Mouse (Mus musculus) megakaryocyte, embryonic 14.5 days (primary cell): ENCODE measurements around the gene Hdac1. TPM values are rescaled to one million over a fixed set of nuclear protein-coding genes. Genes with fewer than 3 reads are reported as not detected.

Experiments used
- H3K27me3 ChIP-seq: replicated peaks from 2 replicates; pipeline ENCODE3; 2012; ENCODE audit warnings: inconsistent platforms
- H3K36me3 ChIP-seq: replicated peaks from 2 replicates; pipeline ENCODE3; 2012; ENCODE audit warnings: low read length, inconsistent platforms, mixed read lengths
- H3K4me1 ChIP-seq: 2 replicates; pipeline ENCODE4 v1.6.1; 2012; ENCODE audit warnings: inconsistent platforms
- H3K4me3 ChIP-seq: replicated peaks from 2 replicates; pipeline ENCODE3; 2012; ENCODE audit warnings: moderate library complexity, mild to moderate bottlenecking, inconsistent platforms
- H3K9me3 ChIP-seq: 2 replicates; pipeline ENCODE4 v1.6.1; 2012; ENCODE audit warnings: inconsistent platforms
- FLI1 ChIP-seq: IDR thresholded peaks from 2 replicates; pipeline ENCODE4 v1.6.1; 2012; ENCODE audit warnings: low read length, inconsistent platforms, mixed read lengths
- GATA1 ChIP-seq: IDR thresholded peaks from 3 replicates; pipeline ENCODE4 v1.6.1; 2012; ENCODE audit warnings: mixed read lengths, low read length, inconsistent platforms, borderline replicate concordance
- polyA plus RNA-seq: library from polyadenylated mRNA; stranded (reverse); fragments of >175 nt; gene quantifications from 2 replicates; pipeline ENCODE4 v1.2.3, GENCODE M21; 2012; ENCODE audit warnings: low replicate concordance; ENCODE audit not compliant: insufficient read depth

The Hdac1 gene
- polyA plus RNA-seq, 1 experiment: 38.0 TPM

DNA sequence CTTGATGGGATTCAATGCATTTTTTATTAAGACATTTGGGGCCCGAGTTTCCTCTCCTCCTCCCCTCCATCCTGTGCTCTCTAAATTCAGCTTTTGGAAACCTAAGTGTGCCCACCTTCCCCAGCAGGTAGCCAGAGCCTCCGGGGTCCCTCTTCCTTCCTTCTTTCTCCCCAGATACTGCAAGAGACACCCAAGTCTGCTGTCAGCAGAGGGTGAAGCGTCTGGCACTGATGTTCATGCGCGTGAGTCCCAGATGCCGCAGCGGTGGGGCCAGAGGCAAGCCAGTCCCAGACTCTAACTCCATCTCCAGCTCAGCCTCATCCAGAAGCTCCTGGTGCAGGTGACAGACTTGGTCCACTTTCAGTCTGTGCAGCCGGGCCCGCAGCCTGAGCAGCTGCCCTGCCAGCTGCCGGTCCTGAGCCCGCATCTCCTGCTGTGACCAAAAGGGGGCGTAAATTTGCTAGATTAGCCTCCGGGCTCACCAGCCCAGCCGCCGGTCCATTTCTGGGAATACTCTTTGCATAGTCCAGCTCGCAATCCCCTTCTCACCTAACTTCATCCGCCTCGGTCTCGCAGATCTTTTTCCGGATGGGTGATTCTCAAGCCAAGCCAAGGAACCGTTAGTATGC lies 34.5 kb upstream of the Hdac1 start:
- Histone ChIP-seq H3K9me3 (no peaks in the 10 kb centered on the region), H3K4me3 (peak overlapping the region; percentile 56), H3K27me3 (peaks cover 15% of the 10 kb centered on the region), H3K36me3 (no peaks in the 10 kb centered on the region), H3K4me1 (peaks cover 57% of the 10 kb centered on the region)
- TF ChIP-seq GATA1: no peak
- TF ChIP-seq FLI1: no peak

DNA sequence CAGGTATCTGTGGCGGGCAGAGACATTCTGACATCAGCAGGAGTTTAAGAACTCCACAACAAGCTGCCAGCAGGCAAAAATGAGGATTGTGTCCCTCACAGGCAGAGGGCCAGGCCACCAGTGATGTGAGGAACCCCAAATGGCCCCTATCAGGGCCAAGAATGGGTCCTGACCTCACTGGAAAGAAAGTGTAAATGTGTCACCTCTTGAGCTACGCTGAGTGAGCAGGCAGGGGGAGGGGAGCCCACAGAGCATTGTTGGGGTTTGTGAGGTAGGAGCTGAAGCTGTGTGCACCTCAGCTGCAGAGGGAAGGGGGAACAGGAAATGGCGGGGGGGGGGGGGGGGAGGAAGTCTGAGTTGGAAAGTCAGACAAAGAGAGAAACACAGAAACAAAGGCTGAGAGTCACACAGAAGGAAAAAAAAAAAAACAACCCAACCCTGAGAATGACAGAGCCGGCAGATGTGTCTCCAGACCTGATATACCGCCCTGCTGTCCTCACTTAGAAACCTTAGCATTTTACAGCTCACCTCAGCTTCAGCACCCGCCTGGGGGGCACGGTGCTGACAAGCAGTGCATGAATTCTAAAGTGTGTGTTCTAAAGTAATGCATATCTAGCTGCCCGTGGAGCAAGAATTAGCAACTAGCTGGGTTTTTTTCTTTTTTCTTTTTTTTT lies 32.8 kb upstream of the Hdac1 start:
- no peak for TF ChIP-seq GATA1
- TF ChIP-seq FLI1: no peak
- H3K4me3 ChIP-seq: peak overlapping the region; percentile 82
- no peaks in the 10 kb centered on the region for H3K9me3 ChIP-seq
- H3K36me3 ChIP-seq: no peaks in the 10 kb centered on the region
- peaks cover 15% of the 10 kb centered on the region for H3K27me3 ChIP-seq
- peaks cover 55% of the 10 kb centered on the region for H3K4me1 ChIP-seq

DNA sequence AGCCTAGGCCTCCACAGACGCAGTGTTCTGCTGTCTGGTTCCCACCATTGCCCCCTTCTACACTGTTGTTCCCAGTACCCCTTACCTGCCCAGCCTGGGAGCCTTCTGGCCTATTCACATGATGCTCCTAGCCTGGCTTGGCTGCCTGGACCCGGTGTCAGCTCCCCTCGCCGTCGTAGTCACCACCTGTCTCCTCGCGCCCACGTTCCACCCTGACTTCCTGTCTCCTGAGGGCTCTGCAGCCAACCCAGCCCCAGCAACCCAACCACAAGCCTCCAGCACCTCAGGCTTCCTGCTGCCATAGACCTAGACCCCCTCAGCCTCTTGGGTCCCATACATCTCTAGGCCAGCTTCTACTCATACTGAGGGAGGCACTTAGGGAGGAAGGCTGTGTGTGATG lies 30.9 kb upstream of the Hdac1 start, which contains the start of gene Lck:
TSS of gene Lck (minus strand) at position 212 of the 400 bp plus-strand sequence.
- Histone ChIP-seq H3K4me3 (peak within 1 kb of the TSS; percentile 14), H3K27me3 (peaks cover 14% of the 10 kb centered on the region), H3K36me3 (no peaks in the 10 kb centered on the region), H3K9me3 (no peaks in the 10 kb centered on the region), H3K4me1 (peaks cover 48% of the 10 kb centered on the region)
- TF ChIP-seq GATA1: no peak
- TF ChIP-seq FLI1: no peak

DNA sequence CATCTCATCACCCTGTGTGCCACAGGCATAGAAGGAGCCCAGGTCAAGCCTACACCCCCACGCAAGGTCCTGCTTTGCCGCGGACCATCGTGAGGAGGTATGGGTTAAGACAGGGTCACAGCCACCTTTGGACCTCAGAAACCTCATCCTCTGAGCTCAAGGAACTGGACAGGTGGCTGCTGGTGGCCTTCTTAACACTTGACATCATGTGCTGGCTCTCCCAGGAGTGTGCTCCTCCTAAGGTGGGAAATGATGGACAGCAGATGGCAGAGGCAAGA lies 30.5 kb upstream of the Hdac1 start:
- Histone ChIP-seq H3K9me3 (no peaks in the 10 kb centered on the region), H3K36me3 (no peaks in the 10 kb centered on the region), H3K4me1 (peaks cover 44% of the 10 kb centered on the region), H3K4me3 (no peak overlapping the region), H3K27me3 (peaks cover 10% of the 10 kb centered on the region)
- TF ChIP-seq FLI1 (no peak), GATA1 (no peak)

DNA sequence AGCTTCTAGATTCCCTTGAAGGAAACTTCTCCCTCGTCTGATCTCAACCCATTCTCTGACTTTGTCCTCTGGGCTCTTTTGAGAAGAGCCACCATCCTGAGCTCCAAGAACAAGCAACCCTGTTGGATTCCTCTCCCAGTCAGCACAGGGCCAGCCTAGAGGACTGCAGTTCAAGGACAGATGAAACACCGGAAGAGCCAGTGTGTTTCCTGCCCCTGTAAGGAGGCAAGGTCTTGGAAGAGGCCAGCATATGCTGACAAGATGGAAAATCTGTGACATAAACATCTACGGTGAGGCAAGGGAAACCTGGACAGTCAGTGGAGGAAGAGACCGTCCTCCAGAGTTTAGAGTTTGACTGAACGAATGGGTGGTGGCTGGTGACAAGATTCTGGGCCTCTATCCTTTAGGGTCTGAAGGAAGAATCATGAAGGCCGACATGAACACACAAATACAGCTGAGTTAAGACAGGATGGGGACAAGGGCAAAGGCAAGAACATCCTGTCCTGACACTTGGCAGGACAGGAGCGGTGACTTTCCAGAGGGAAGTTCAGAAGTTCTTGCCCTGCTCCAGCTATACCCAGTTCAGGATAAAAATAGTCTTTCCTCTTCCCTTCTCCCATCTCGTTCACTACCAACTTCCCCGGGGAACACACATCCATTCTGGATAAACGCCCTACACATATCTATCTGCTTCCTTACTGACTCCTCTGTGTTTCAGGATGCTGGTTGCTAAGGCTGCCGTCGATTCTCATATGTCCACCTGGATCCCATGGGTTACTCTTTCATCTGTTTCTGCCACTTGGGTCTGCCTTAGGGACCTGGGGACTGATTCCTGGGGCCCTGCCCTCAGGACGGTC lies 30.0 kb upstream of the Hdac1 start:
- H3K36me3 ChIP-seq: no peaks in the 10 kb centered on the region
- no peak overlapping the region for H3K4me3 ChIP-seq
- H3K27me3 ChIP-seq: peaks cover 10% of the 10 kb centered on the region
- H3K9me3 ChIP-seq: no peaks in the 10 kb centered on the region
- H3K4me1 ChIP-seq: peaks cover 42% of the 10 kb centered on the region
- no peak for TF ChIP-seq FLI1
- TF ChIP-seq GATA1: no peak

DNA sequence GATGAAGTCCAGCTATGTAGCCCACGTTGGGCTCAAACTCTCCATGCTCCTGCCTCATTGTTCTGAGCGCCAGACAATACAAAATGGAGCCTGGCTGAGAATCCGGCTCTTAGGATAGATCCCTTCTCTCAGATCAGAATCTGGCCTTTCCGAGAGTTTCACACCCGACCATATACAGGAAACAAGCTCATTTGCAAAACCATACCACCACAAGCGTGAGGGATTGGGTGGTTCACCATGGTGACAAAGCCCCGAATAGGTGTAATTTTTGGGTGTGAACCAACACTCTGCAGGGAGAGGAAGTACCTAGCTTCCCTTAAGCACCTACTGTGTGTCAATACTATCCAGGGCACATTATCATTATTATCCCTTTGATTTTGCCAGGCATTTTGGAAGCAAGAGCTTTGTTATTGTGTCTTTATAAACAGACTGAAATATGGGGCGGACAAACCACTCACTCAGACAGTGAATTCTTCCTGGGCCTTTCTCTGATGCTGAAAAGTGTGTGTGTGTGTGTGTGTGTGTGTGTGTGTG lies 29.1 kb upstream of the Hdac1 start:
- Histone ChIP-seq H3K4me1 (peaks cover 35% of the 10 kb centered on the region), H3K9me3 (no peaks in the 10 kb centered on the region), H3K4me3 (no peak overlapping the region), H3K27me3 (peaks cover 10% of the 10 kb centered on the region), H3K36me3 (no peaks in the 10 kb centered on the region)
- TF ChIP-seq FLI1: no peak

DNA sequence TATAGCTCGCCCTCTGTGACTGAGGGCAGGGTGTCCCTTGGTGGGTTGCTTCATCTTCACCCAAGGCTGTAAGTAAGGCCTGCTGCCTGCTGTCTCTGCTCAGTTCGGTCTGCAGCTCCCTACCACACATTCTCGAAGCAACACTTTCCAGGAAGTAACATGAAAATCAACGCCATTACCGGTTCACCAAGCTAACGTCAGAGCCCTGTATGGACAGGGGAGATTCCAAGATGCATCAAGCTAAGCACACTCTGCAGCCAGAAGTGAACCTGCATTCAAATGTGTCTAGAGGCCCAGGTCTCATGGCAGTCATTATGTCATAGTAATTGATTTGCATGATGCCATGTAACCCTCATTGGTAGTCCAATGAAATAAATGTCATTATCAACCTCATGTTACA lies 27.5 kb upstream of the Hdac1 start:
- TF ChIP-seq GATA1: no peak
- TF ChIP-seq FLI1: no peak
- H3K36me3 ChIP-seq: no peaks in the 10 kb centered on the region
- peaks cover 12% of the 10 kb centered on the region for H3K27me3 ChIP-seq
- peaks cover 24% of the 10 kb centered on the region for H3K4me1 ChIP-seq
- no peaks in the 10 kb centered on the region for H3K9me3 ChIP-seq
- no peak overlapping the region for H3K4me3 ChIP-seq

DNA sequence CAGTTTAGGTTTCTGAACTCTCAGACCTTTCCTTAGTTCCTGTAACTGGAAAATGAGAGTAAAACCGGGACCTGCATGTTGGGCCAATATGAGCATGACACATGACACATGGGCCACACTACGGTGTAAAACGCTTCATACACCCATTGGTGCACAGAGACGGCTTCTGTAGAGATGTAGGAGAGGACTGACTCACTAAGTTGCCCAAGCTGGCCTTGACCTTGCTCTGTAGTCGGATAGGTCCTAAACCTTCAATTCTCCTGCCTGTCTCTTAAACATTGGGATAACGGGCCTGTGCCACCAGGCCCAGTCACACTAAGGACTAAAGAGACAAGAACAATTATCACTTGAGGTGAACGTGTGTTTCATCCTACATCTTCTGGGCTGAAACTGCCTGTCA lies 25.9 kb upstream of the Hdac1 start:
- Histone ChIP-seq H3K27me3 (peaks cover 9% of the 10 kb centered on the region), H3K4me1 (peaks cover 12% of the 10 kb centered on the region), H3K9me3 (no peaks in the 10 kb centered on the region), H3K36me3 (no peaks in the 10 kb centered on the region), H3K4me3 (no peak overlapping the region)
- TF ChIP-seq FLI1: no peak
- TF ChIP-seq GATA1: no peak

DNA sequence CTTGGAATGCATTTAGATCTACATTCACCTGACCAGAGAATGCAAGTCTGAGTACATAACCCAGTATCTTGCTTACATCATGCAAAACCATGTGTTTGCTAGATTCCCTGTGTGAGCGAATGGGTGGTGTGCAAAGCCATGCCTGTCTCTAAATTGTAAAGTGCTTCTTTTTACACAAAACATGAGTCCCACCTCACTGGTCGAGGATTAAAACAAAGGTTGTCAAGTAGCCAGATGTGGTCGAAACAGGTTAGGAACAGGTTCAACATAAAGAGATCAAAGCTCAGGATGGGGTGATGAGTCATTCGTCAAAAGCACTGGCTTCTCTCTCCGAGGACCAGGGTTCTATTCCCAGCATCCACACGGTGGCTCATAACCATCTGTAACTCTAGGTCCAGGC lies 22.6 kb upstream of the Hdac1 start:
- no peaks in the 10 kb centered on the region for H3K36me3 ChIP-seq
- peaks cover 4% of the 10 kb centered on the region; the same call in 1 of the 2 replicates for H3K4me1 ChIP-seq
- H3K4me3 ChIP-seq: no peak overlapping the region
- peaks cover 4% of the 10 kb centered on the region for H3K27me3 ChIP-seq
- TF ChIP-seq GATA1 (no peak), FLI1 (no peak)
- no peaks in the 10 kb centered on the region for H3K9me3 ChIP-seq

DNA sequence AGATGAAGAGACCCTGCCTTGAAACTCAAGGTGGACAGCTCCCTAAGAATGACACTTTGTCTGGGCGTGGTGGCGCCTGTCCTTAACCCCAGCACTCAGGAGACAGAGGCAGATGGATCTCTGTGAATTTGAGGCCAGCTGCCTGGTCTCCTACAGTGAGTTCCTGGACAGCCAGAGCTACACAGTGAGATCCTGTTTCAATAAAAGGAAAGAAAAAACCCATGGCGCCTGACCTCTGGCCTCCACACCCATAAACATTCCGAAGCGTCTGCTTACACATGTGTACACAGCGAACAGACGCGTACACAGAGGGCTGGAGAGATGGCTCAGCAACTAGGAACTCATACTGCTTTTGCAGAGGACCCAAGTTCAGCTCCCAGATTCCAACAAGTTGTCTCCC lies 21.2 kb upstream of the Hdac1 start:
- no peaks in the 10 kb centered on the region for H3K36me3 ChIP-seq
- no peaks in the 10 kb centered on the region for H3K4me1 ChIP-seq
- H3K9me3 ChIP-seq: no peaks in the 10 kb centered on the region
- H3K4me3 ChIP-seq: no peak overlapping the region
- H3K27me3 ChIP-seq: peaks cover 5% of the 10 kb centered on the region
- no peak for TF ChIP-seq GATA1
- no peak for TF ChIP-seq FLI1
